Mouse (Mus musculus) kidney, postnatal 36 days (tissue): ENCODE results near the gene Sycp2l.
"Not testable (repeated sequence)": the region's sequence is repeated elsewhere in the genome, so short reads cannot be mapped to it uniquely, and the experiment has no call there.

Experiments used
- DNase-seq, 2 experiments: peaks; one replicate each; pipeline ENCODE4 v3.0.0; 2021 to 2022; ENCODE audit warnings: mixed read lengths in 2 of 2

Gene Sycp2l

GRCm38 (mm10) chr13:41129061-41129460, 15.0 kb downstream of the Sycp2l start:
- no peak for DNase-seq

GRCm38 (mm10) chr13:41134901-41135300, 20.8 kb downstream of the Sycp2l start:
- peak; percentile 72 to 90 for DNase-seq

- no peak for DNase-seq
Observed at GRCm38 (mm10) chr13:41145433-41145970, 31.4 kb downstream of the Sycp2l start.

GRCm38 (mm10) chr13:41146271-41146670, 32.2 kb downstream of the Sycp2l start:
- DNase-seq: peak; percentile 57 to 85

GRCm38 (mm10) chr13:41153146-41153545, 39.0 kb downstream of the Sycp2l start:
- no peak for DNase-seq

GRCm38 (mm10) chr13:41158426-41158825, 44.3 kb downstream of the Sycp2l start:
- DNase-seq: no peak

- no peak for DNase-seq
Observed at GRCm38 (mm10) chr13:41187886-41188285, 73.8 kb downstream of the Sycp2l start.

- DNase-seq: no peak
Observed at GRCm38 (mm10) chr13:41195640-41196333, 81.7 kb downstream of the Sycp2l start.

- DNase-seq: no peak
Observed at GRCm38 (mm10) chr13:41200861-41201260, 86.8 kb downstream of the Sycp2l start.

- no peak for DNase-seq
Observed at GRCm38 (mm10) chr13:41203289-41203688, 89.2 kb downstream of the Sycp2l start.

GRCm38 (mm10) chr13:41203691-41204090, 89.6 kb downstream of the Sycp2l start:
- DNase-seq: no peak

- not testable (repeated sequence) for DNase-seq
Observed at GRCm38 (mm10) chr13:41205568-41205967, 91.5 kb downstream of the Sycp2l start.

- DNase-seq: no peak
Observed at GRCm38 (mm10) chr13:41206241-41206640, 92.1 kb downstream of the Sycp2l start.

- peak; percentile 39 to 51 for DNase-seq
Observed at GRCm38 (mm10) chr13:41211276-41211675, 97.2 kb downstream of the Sycp2l start.

- DNase-seq: peak; percentile 41 to 46
Observed at GRCm38 (mm10) chr13:41212558-41213322, 98.6 kb downstream of the Sycp2l start.

- DNase-seq: peak in 1 of 2 experiments; percentile 41
Observed at GRCm38 (mm10) chr13:41215669-41216068, 101.6 kb downstream of the Sycp2l start.

- DNase-seq: peak in 1 of 2 experiments; percentile 38
Observed at GRCm38 (mm10) chr13:41216236-41216635, 102.1 kb downstream of the Sycp2l start.

- DNase-seq: peak in 1 of 2 experiments; percentile 34
Observed at GRCm38 (mm10) chr13:41219056-41219455, 104.9 kb downstream of the Sycp2l start.

GRCm38 (mm10) chr13:41219687-41220303, 105.7 kb downstream of the Sycp2l start:
- DNase-seq: peak; percentile 13 to 49

- DNase-seq: peak; percentile 73 to 87
Observed at GRCm38 (mm10) chr13:41220304-41220834, 106.3 kb downstream of the Sycp2l start, which contains the start of gene Elovl2. TSS of gene Elovl2 (minus strand) at chr13:41220405.
